ENCODE assay signal across 14 mouse cellular contexts in genomic region chr10:130244271-130244670, GRCm38 (mm10). TPM values are rescaled to one million over a fixed set of nuclear protein-coding genes. Genes with fewer than 3 reads are reported as not detected.
DNase-seq lines count a peak whose midpoint lies in the region; ATAC-seq lines count a peak whose summit lies in the region.
"Had no signal": no experiment of that assay in that cellular context is flagged by ENCODE, and none has a peak within 500 bp of the region (broad histone marks: within the 10 kb centered on the region; RNA-seq: fewer than 3 reads in every experiment).

No protein-coding gene starts in this region.

- no peaks in the 10 kb centered on the region for H3K36me3 ChIP-seq in forebrain, embryonic 16.5 days (ENCODE audit: control insufficient read depth, insufficient read depth)
- H3K36me3 ChIP-seq: embryonic facial prominence, embryonic 15.5 days; liver, embryonic 15.5 days had no signal

- WGBS in forebrain, embryonic 16.5 days: 5% methylated on average over 2 of the region's 2 CpGs

- no peak overlapping the region for H3K9ac ChIP-seq in forebrain, embryonic 16.5 days (replicated peaks; ENCODE audit: low read depth, low read length)
- H3K9ac ChIP-seq: embryonic facial prominence, embryonic 15.5 days; liver, embryonic 15.5 days had no signal

- DNase-seq in cerebellum, adult 11 months: peak; percentile 8
- no peak for DNase-seq in cerebellum, postnatal 4 days (ENCODE audit: low spot score in 2 of 2)
- DNase-seq in cerebellum, adult 9-11 months: peak; percentile 27
- peak; percentile 32 to 45 for DNase-seq in layer of hippocampus, postnatal 36 days
- no peak for DNase-seq in adrenal gland, postnatal 25 days
- DNase-seq in thymus, postnatal 36 days: no peak
- DNase-seq: adrenal gland, adult 8-10 months; gastrocnemius, postnatal 36 days had no signal

- H3K4me1 ChIP-seq in forebrain, embryonic 16.5 days (replicated peaks; ENCODE audit: control insufficient read depth, insufficient read depth, low read length): no peaks in the 10 kb centered on the region
- H3K4me1 ChIP-seq: embryonic facial prominence, embryonic 15.5 days; liver, embryonic 15.5 days had no signal

- H3K4me2 ChIP-seq in forebrain, embryonic 16.5 days (ENCODE audit: low read length): no peak overlapping the region
- H3K4me2 ChIP-seq: embryonic facial prominence, embryonic 15.5 days; liver, embryonic 15.5 days had no signal

- no peak overlapping the region for H3K4me3 ChIP-seq in forebrain, embryonic 16.5 days (replicated peaks; ENCODE audit: low read length)
- H3K4me3 ChIP-seq: embryonic facial prominence, embryonic 15.5 days; liver, embryonic 15.5 days had no signal

- no peaks in the 10 kb centered on the region for H3K27me3 ChIP-seq in forebrain, embryonic 16.5 days (replicated peaks; ENCODE audit: control insufficient read depth, insufficient read depth, low read length)
- H3K27me3 ChIP-seq: embryonic facial prominence, embryonic 15.5 days; liver, embryonic 15.5 days had no signal

- no peaks in the 10 kb centered on the region for H3K9me3 ChIP-seq in forebrain, embryonic 16.5 days (ENCODE audit: control insufficient read depth, low read length)
- H3K9me3 ChIP-seq: embryonic facial prominence, embryonic 15.5 days; liver, embryonic 15.5 days had no signal

- H3K27ac ChIP-seq in forebrain, embryonic 16.5 days (ENCODE audit: low read length): no peak overlapping the region
- H3K27ac ChIP-seq: embryonic facial prominence, embryonic 15.5 days; liver, embryonic 15.5 days had no signal

- peak; percentile 76 for ATAC-seq in forebrain, embryonic 16.5 days
- no peak for ATAC-seq in inflammation-experienced regulatory T-cells, adult 6 months

RNA-seq across cellular contexts. Expression of gene Olfr827, which starts 30.1 kb away (rescaled TPM):
- polyA plus RNA-seq in forebrain, embryonic 16.5 days (2015; fragmentation: Nextera tagmentation; extraction: Ambion mirVana): not detected in 2 replicates
- total RNA-seq in layer of hippocampus, postnatal 36 days (2021): not detected
- total RNA-seq in adrenal gland, postnatal 25 days (2021): not detected in 2 replicates
- not detected for polyA plus RNA-seq in inflammation-experienced regulatory T-cells, adult 6 months (2017; shearing (Covaris generic))
- total RNA-seq: adrenal gland, adult 8-10 months; gastrocnemius, postnatal 36 days; layer of hippocampus, postnatal 25 days; megakaryocyte-erythroid progenitor cell, adult 5-6 weeks had no signal
- polyA plus RNA-seq: liver, embryonic 15.5 days had no signal

RNA-seq across cellular contexts. Expression of gene Neurod4, which starts 35.8 kb away (rescaled TPM):
- 4.2 and 5.4 TPM in 2 replicates for polyA plus RNA-seq in forebrain, embryonic 16.5 days (2015; fragmentation: Nextera tagmentation; extraction: Ambion mirVana)
- under 1 TPM; 0.17 to 0.18 TPM for total RNA-seq in layer of hippocampus, postnatal 36 days (2021)
- total RNA-seq in adrenal gland, postnatal 25 days (2021): 0.36 TPM in 1 of 2 replicates, not detected in the other
- not detected for polyA plus RNA-seq in inflammation-experienced regulatory T-cells, adult 6 months (2017; shearing (Covaris generic))
- total RNA-seq: gastrocnemius, postnatal 36 days; megakaryocyte-erythroid progenitor cell, adult 5-6 weeks had no signal
- polyA plus RNA-seq: liver, embryonic 15.5 days had no signal

Comparison
In these comparisons a context has a peak if more than half of its experiments do, and no peak if none do; other contexts are left out.
1. DNase-seq: peak in cerebellum, adult 11 months (single experiment), cerebellum, adult 9-11 months (single experiment) and layer of hippocampus, postnatal 36 days (2 of 2); none in cerebellum, postnatal 4 days (0 of 2), adrenal gland, postnatal 25 days (single experiment) and thymus, postnatal 36 days (0 of 2).